Mouse (Mus musculus): ENCODE results near the gene Nsun2. TPM values are rescaled to one million over a fixed set of nuclear protein-coding genes. Genes with fewer than 3 reads are reported as not detected.

The Nsun2 gene
- polyA plus RNA-seq, 1 experiment from 2014 or later, result 110 TPM

GRCm38 (mm10) chr13:69538327-69538726, 4.8 kb downstream of the Nsun2 start:
- no peaks in the 10 kb centered on the region for H3K9me3 ChIP-seq (ENCODE audit: control insufficient read depth, low read depth, low read length)
- no peak overlapping the region for H3K4me3 ChIP-seq (ENCODE audit: low read depth, low read length)
- no peak overlapping the region for H3K4me2 ChIP-seq (replicated peaks; ENCODE audit: low read depth, low read length)
- H3K27ac ChIP-seq (ENCODE audit: low read length), result no peak overlapping the region
- no peaks in the 10 kb centered on the region for H3K36me3 ChIP-seq (ENCODE audit: control insufficient read depth, insufficient read depth, low read length)
- ATAC-seq (ENCODE audit: insufficient number of reproducible peaks, insufficient read depth, low FRiP score, low read depth), result no peak
- no peak overlapping the region for H3K9ac ChIP-seq (replicated peaks; ENCODE audit: low read depth, low read length)
- peaks cover 27% of the 10 kb centered on the region for H3K4me1 ChIP-seq (ENCODE audit: control insufficient read depth, insufficient read depth, low read length)
- H3K27me3 ChIP-seq (ENCODE audit: control insufficient read depth, insufficient read depth, low read length), result no peaks in the 10 kb centered on the region
- WGBS, result 34% methylated on average over 4 of the region's 4 CpGs

- peak overlapping the region; percentile 67 for H3K27ac ChIP-seq (ENCODE audit: low read length)
- H3K4me2 ChIP-seq (replicated peaks; ENCODE audit: low read depth, low read length), result no peak overlapping the region
- H3K4me1 ChIP-seq (ENCODE audit: control insufficient read depth, insufficient read depth, low read length), result peaks cover 29% of the 10 kb centered on the region
- 70% methylated on average over 6 of the region's 6 CpGs for WGBS
- no peak overlapping the region for H3K9ac ChIP-seq (replicated peaks; ENCODE audit: low read depth, low read length)
- H3K9me3 ChIP-seq (ENCODE audit: control insufficient read depth, low read depth, low read length), result no peaks in the 10 kb centered on the region
- ATAC-seq (ENCODE audit: insufficient number of reproducible peaks, insufficient read depth, low FRiP score, low read depth), result 0 out of 2 replicates have a peak, but pooled peaks have one; percentile 26
- H3K36me3 ChIP-seq (ENCODE audit: control insufficient read depth, insufficient read depth, low read length), result no peaks in the 10 kb centered on the region
- no peaks in the 10 kb centered on the region for H3K27me3 ChIP-seq (ENCODE audit: control insufficient read depth, insufficient read depth, low read length)
- no peak overlapping the region for H3K4me3 ChIP-seq (ENCODE audit: low read depth, low read length)
Measured at GRCm38 (mm10) chr13:69541209-69541608, 7.7 kb downstream of the Nsun2 start.

GRCm38 (mm10) chr13:69541776-69542175, 8.2 kb downstream of the Nsun2 start:
- H3K27ac ChIP-seq (ENCODE audit: low read length), result peak overlapping the region; percentile 67; the same call in 1 of the 2 replicates
- no peak; the same call in 1 of the 2 replicates for ATAC-seq (ENCODE audit: insufficient number of reproducible peaks, insufficient read depth, low FRiP score, low read depth)

GRCm38 (mm10) chr13:69542571-69543352, 9.2 kb downstream of the Nsun2 start:
- H3K9me3 ChIP-seq (ENCODE audit: control insufficient read depth, low read depth, low read length), result no peaks in the 10 kb centered on the region
- no peak overlapping the region for H3K9ac ChIP-seq (replicated peaks; ENCODE audit: low read depth, low read length)
- peak overlapping the region; percentile 67; the same call in 1 of the 2 replicates for H3K27ac ChIP-seq (ENCODE audit: low read length)
- H3K4me2 ChIP-seq (replicated peaks; ENCODE audit: low read depth, low read length), result no peak overlapping the region; the same call in 1 of the 2 replicates
- no peaks in the 10 kb centered on the region for H3K27me3 ChIP-seq (ENCODE audit: control insufficient read depth, insufficient read depth, low read length)
- H3K4me3 ChIP-seq (ENCODE audit: low read depth, low read length), result no peak overlapping the region
- ATAC-seq (ENCODE audit: insufficient number of reproducible peaks, insufficient read depth, low FRiP score, low read depth), result peak; percentile 48; the same call in 1 of the 2 replicates
- no peaks in the 10 kb centered on the region for H3K36me3 ChIP-seq (ENCODE audit: control insufficient read depth, insufficient read depth, low read length)
- peaks cover 27% of the 10 kb centered on the region for H3K4me1 ChIP-seq (ENCODE audit: control insufficient read depth, insufficient read depth, low read length)
- 38% methylated on average over 17 of the region's 17 CpGs for WGBS

More at GRCm38 (mm10) chr13:69541776-69542175, 8.2 kb downstream of the Nsun2 start:
- Histone ChIP-seq H3K4me1 (ENCODE audit: control insufficient read depth, insufficient read depth, low read length) (peaks cover 27% of the 10 kb centered on the region), H3K4me3 (ENCODE audit: low read depth, low read length) (no peak overlapping the region), H3K4me2 (replicated peaks; ENCODE audit: low read depth, low read length) (no peak overlapping the region), H3K9me3 (ENCODE audit: control insufficient read depth, low read depth, low read length) (no peaks in the 10 kb centered on the region), H3K36me3 (ENCODE audit: control insufficient read depth, insufficient read depth, low read length) (no peaks in the 10 kb centered on the region), H3K27me3 (ENCODE audit: control insufficient read depth, insufficient read depth, low read length) (no peaks in the 10 kb centered on the region), H3K9ac (replicated peaks; ENCODE audit: low read depth, low read length) (no peak overlapping the region)
- whole genome bisulfite sequencing, result 41% methylated on average over 10 of the region's 10 CpGs

- no peaks in the 10 kb centered on the region for H3K27me3 ChIP-seq (ENCODE audit: control insufficient read depth, insufficient read depth, low read length)
- peak; percentile 31; the same call in 1 of the 2 replicates for ATAC-seq (ENCODE audit: insufficient number of reproducible peaks, insufficient read depth, low FRiP score, low read depth)
- H3K4me2 ChIP-seq (replicated peaks; ENCODE audit: low read depth, low read length), result peak overlapping the region; percentile 24
- H3K4me1 ChIP-seq (ENCODE audit: control insufficient read depth, insufficient read depth, low read length), result peaks cover 27% of the 10 kb centered on the region
- H3K27ac ChIP-seq (ENCODE audit: low read length), result peak overlapping the region; percentile 10; the same call in 1 of the 2 replicates
- WGBS, result 25% methylated on average over 12 of the region's 12 CpGs
- H3K4me3 ChIP-seq (ENCODE audit: low read depth, low read length), result 0 out of 2 replicates have a peak overlapping the region, but pooled peaks have one; percentile 6
- 0 out of 2 replicates have a peak overlapping the region, but pooled peaks have one; percentile 7 for H3K9ac ChIP-seq (replicated peaks; ENCODE audit: low read depth, low read length)
- no peaks in the 10 kb centered on the region for H3K36me3 ChIP-seq (ENCODE audit: control insufficient read depth, insufficient read depth, low read length)
- H3K9me3 ChIP-seq (ENCODE audit: control insufficient read depth, low read depth, low read length), result no peaks in the 10 kb centered on the region
Measured at GRCm38 (mm10) chr13:69543595-69543994, 10.0 kb downstream of the Nsun2 start.

GRCm38 (mm10) chr13:69545019-69545418, 11.5 kb downstream of the Nsun2 start:
- Histone ChIP-seq H3K4me3 (ENCODE audit: low read depth, low read length) (no peak overlapping the region), H3K4me2 (replicated peaks; ENCODE audit: low read depth, low read length) (no peak overlapping the region), H3K9me3 (ENCODE audit: control insufficient read depth, low read depth, low read length) (no peaks in the 10 kb centered on the region), H3K4me1 (ENCODE audit: control insufficient read depth, insufficient read depth, low read length) (peaks cover 27% of the 10 kb centered on the region), H3K9ac (replicated peaks; ENCODE audit: low read depth, low read length) (no peak overlapping the region), H3K36me3 (ENCODE audit: control insufficient read depth, insufficient read depth, low read length) (no peaks in the 10 kb centered on the region), H3K27me3 (ENCODE audit: control insufficient read depth, insufficient read depth, low read length) (no peaks in the 10 kb centered on the region), H3K27ac (ENCODE audit: low read length) (no peak overlapping the region)
- 25% methylated on average over 3 of the region's 3 CpGs for WGBS
- no peak for ATAC-seq (ENCODE audit: insufficient number of reproducible peaks, insufficient read depth, low FRiP score, low read depth)

GRCm38 (mm10) chr13:69547488-69548180, 14.1 kb downstream of the Nsun2 start:
- no peaks in the 10 kb centered on the region for H3K27me3 ChIP-seq (ENCODE audit: control insufficient read depth, insufficient read depth, low read length)
- WGBS, result 57% methylated on average over 16 of the region's 16 CpGs
- no peak for ATAC-seq (ENCODE audit: insufficient number of reproducible peaks, insufficient read depth, low FRiP score, low read depth)
- no peaks in the 10 kb centered on the region for H3K36me3 ChIP-seq (ENCODE audit: control insufficient read depth, insufficient read depth, low read length)
- no peak overlapping the region for H3K9ac ChIP-seq (replicated peaks; ENCODE audit: low read depth, low read length)
- H3K9me3 ChIP-seq (ENCODE audit: control insufficient read depth, low read depth, low read length), result no peaks in the 10 kb centered on the region
- no peak overlapping the region for H3K4me3 ChIP-seq (ENCODE audit: low read depth, low read length)
- no peak overlapping the region for H3K4me2 ChIP-seq (replicated peaks; ENCODE audit: low read depth, low read length)
- H3K4me1 ChIP-seq (ENCODE audit: control insufficient read depth, insufficient read depth, low read length), result peaks cover 15% of the 10 kb centered on the region
- H3K27ac ChIP-seq (ENCODE audit: low read length), result no peak overlapping the region

GRCm38 (mm10) chr13:69549980-69550379, 16.4 kb downstream of the Nsun2 start:
- WGBS, result 52% methylated on average over 8 of the region's 8 CpGs
- no peak overlapping the region for H3K4me3 ChIP-seq (ENCODE audit: low read depth, low read length)
- H3K9ac ChIP-seq (replicated peaks; ENCODE audit: low read depth, low read length), result no peak overlapping the region
- no peak for ATAC-seq (ENCODE audit: insufficient number of reproducible peaks, insufficient read depth, low FRiP score, low read depth)
- H3K4me1 ChIP-seq (ENCODE audit: control insufficient read depth, insufficient read depth, low read length), result no peaks in the 10 kb centered on the region
- H3K4me2 ChIP-seq (replicated peaks; ENCODE audit: low read depth, low read length), result no peak overlapping the region
- H3K36me3 ChIP-seq (ENCODE audit: control insufficient read depth, insufficient read depth, low read length), result no peaks in the 10 kb centered on the region
- H3K27me3 ChIP-seq (ENCODE audit: control insufficient read depth, insufficient read depth, low read length), result no peaks in the 10 kb centered on the region
- no peaks in the 10 kb centered on the region for H3K9me3 ChIP-seq (ENCODE audit: control insufficient read depth, low read depth, low read length)
- H3K27ac ChIP-seq (ENCODE audit: low read length), result no peak overlapping the region
